Mouse (Mus musculus) bone marrow macrophage, adult 2 months (primary cell): ENCODE results near the gene Cdkn2c.

Experiments used
- CTCF ChIP-seq: IDR thresholded peaks from 2 replicates; pipeline ENCODE4 v1.5.1; 2012; ENCODE audit warnings: low read depth, mild to moderate bottlenecking, low read length, moderate library complexity
- POLR2A ChIP-seq: IDR thresholded peaks from 2 replicates; pipeline ENCODE4 v1.6.1; 2012; ENCODE audit warnings: mild to moderate bottlenecking, low read depth, low read length, borderline replicate concordance

GRCm38 (mm10) chr4:109665982-109666460, 968 bp downstream of the Cdkn2c start:
- TF ChIP-seq CTCF (no peak), POLR2A (no peak)
